Mouse (Mus musculus) lung, embryonic 15.5 days (tissue): Measurements from ENCODE around the gene Asb6. TPM values are rescaled to one million over a fixed set of nuclear protein-coding genes. Genes with fewer than 3 reads are reported as not detected.

ENCODE experiments used
- ATAC-seq: fragments of 200-750 bp; cut with Nextera tagmentation; 2 replicates; pipeline ENCODE4 v1.8.0; 2017; ENCODE audit warnings: moderate number of reproducible peaks, borderline replicate concordance; ENCODE audit not compliant: low FRiP score, low TSS enrichment; ENCODE audit errors: extremely low read depth
- H3K27ac ChIP-seq: fragments of 300-500 bp; sonication (generic); 2 replicates; pipeline ENCODE4 v1.5.1; 2015; ENCODE audit warnings: moderate library complexity, mild to moderate bottlenecking, inconsistent platforms
- H3K27me3 ChIP-seq: fragments of 300-500 bp; sonication (generic); 2 replicates; pipeline ENCODE4 v1.6.1; 2015; ENCODE audit warnings: inconsistent platforms
- H3K36me3 ChIP-seq: fragments of 300-500 bp; sonication (generic); 2 replicates; pipeline ENCODE4 v1.6.1; 2015; ENCODE audit warnings: inconsistent platforms
- H3K4me1 ChIP-seq: fragments of 300-500 bp; sonication (generic); 2 replicates; pipeline ENCODE4 v1.6.1; 2015; ENCODE audit warnings: inconsistent platforms
- H3K4me2 ChIP-seq: fragments of 300-500 bp; sonication (generic); 2 replicates; pipeline ENCODE4 v1.6.1; 2015; ENCODE audit warnings: inconsistent platforms, mild to moderate bottlenecking, moderate library complexity
- H3K4me3 ChIP-seq: fragments of 300-500 bp; sonication (generic); 2 replicates; pipeline ENCODE4 v1.5.1; 2015; ENCODE audit warnings: mild to moderate bottlenecking, inconsistent platforms
- H3K9ac ChIP-seq: fragments of 300-500 bp; sonication (generic); 2 replicates; pipeline ENCODE4 v1.6.1; 2015; ENCODE audit warnings: inconsistent platforms
- H3K9me3 ChIP-seq: fragments of 300-500 bp; sonication (generic); 2 replicates; pipeline ENCODE4 v1.6.1; 2016; ENCODE audit warnings: inconsistent platforms
- WGBS: fragments of 180-500 bp; shearing (Covaris S2); methylation state at CpG from one replicate; pipeline ENCODE4 v1.1.7; 2015; 5-methylcytosine and 5-hydroxymethylcytosine counted together
- polyA plus RNA-seq: library from polyadenylated mRNA; unstranded; fragments of >200 nt; fragmentation: Nextera tagmentation; extraction: Ambion mirVana; gene quantifications from 2 replicates; pipeline ENCODE4 v1.2.1, GENCODE M21; 2015

Asb6 gene
- polyA plus RNA-seq, 1 experiment from 2014 or later, result 34.0 TPM

GRCm38 (mm10) chr2:30807648-30808295 is 22.4 kb downstream of the Asb6 start, which contains the start of gene Ntmt1:
Gene Ntmt1, plus strand, starts transcription at chr2:30807826.
- Histone ChIP-seq H3K4me3 (peak within 1 kb of the TSS; percentile 68), H3K9ac (peak within 1 kb of the TSS; percentile 70), H3K27ac (peak within 1 kb of the TSS; percentile 70), H3K9me3 (no peaks in the 10 kb centered on the region), H3K27me3 (no peaks in the 10 kb centered on the region), H3K36me3 (peaks cover 2% of the 10 kb centered on the region; the same call in 1 of the 2 replicates), H3K4me2 (peak within 1 kb of the TSS; percentile 87), H3K4me1 (peaks cover 35% of the 10 kb centered on the region)
- ATAC-seq, result peak; percentile 99
- WGBS, result under 1% methylated on average over 38 of the region's 44 CpGs

- H3K9ac ChIP-seq, result peak overlapping the region; percentile 50
- H3K36me3 ChIP-seq, result no peaks in the 10 kb centered on the region
- H3K4me2 ChIP-seq, result peak overlapping the region; percentile 87
- H3K27ac ChIP-seq, result peak overlapping the region; percentile 70
- peak; percentile 35; the same call in 1 of the 2 replicates for ATAC-seq
- H3K27me3 ChIP-seq, result peaks cover 5% of the 10 kb centered on the region; the same call in 1 of the 2 replicates
- H3K9me3 ChIP-seq, result no peaks in the 10 kb centered on the region
- peak overlapping the region; percentile 68 for H3K4me3 ChIP-seq
- peaks cover 35% of the 10 kb centered on the region for H3K4me1 ChIP-seq
- WGBS, result 8% methylated on average over 28 of the region's 28 CpGs
Observed at GRCm38 (mm10) chr2:30807147-30807647, 22.9 kb downstream of the Asb6 start.

GRCm38 (mm10) chr2:30805983-30806382 is 24.1 kb downstream of the Asb6 start:
- WGBS, result 89% methylated on average over 2 of the region's 2 CpGs
- no peaks in the 10 kb centered on the region for H3K9me3 ChIP-seq
- H3K36me3 ChIP-seq, result no peaks in the 10 kb centered on the region
- peaks cover 46% of the 10 kb centered on the region for H3K4me1 ChIP-seq
- no peak overlapping the region for H3K4me3 ChIP-seq
- H3K4me2 ChIP-seq, result no peak overlapping the region
- H3K9ac ChIP-seq, result no peak overlapping the region
- peaks cover 13% of the 10 kb centered on the region; the same call in 1 of the 2 replicates for H3K27me3 ChIP-seq
- H3K27ac ChIP-seq, result no peak overlapping the region
- ATAC-seq, result no peak

- H3K4me1 ChIP-seq, result peaks cover 33% of the 10 kb centered on the region
- H3K9ac ChIP-seq, result no peak within 1 kb of the TSS
- ATAC-seq, result no peak
- H3K4me3 ChIP-seq, result no peak within 1 kb of the TSS
- H3K27ac ChIP-seq, result no peak within 1 kb of the TSS
- no peak within 1 kb of the TSS for H3K4me2 ChIP-seq
- 72% methylated on average over 3 of the region's 3 CpGs for WGBS
- no peaks in the 10 kb centered on the region for H3K36me3 ChIP-seq
- H3K9me3 ChIP-seq, result no peaks in the 10 kb centered on the region
- peaks cover 17% of the 10 kb centered on the region; the same call in 1 of the 2 replicates for H3K27me3 ChIP-seq
Observed at GRCm38 (mm10) chr2:30803604-30804003, 26.5 kb downstream of the Asb6 start, which contains the start of gene 1700001O22Rik. Gene 1700001O22Rik, minus strand, starts transcription at chr2:30803661.

GRCm38 (mm10) chr2:30801067-30801852 is 28.9 kb downstream of the Asb6 start:
- no peaks in the 10 kb centered on the region for H3K9me3 ChIP-seq
- WGBS, result 1% methylated on average over 77 of the region's 77 CpGs
- ATAC-seq, result peak; percentile 56; the same call in 1 of the 2 replicates
- H3K9ac ChIP-seq, result peak overlapping the region; percentile 47
- peak overlapping the region; percentile 45 for H3K4me3 ChIP-seq
- H3K4me2 ChIP-seq, result peak overlapping the region; percentile 97
- H3K4me1 ChIP-seq, result peaks cover 30% of the 10 kb centered on the region
- H3K36me3 ChIP-seq, result no peaks in the 10 kb centered on the region
- H3K27ac ChIP-seq, result no peak overlapping the region
- peaks cover 17% of the 10 kb centered on the region; the same call in 1 of the 2 replicates for H3K27me3 ChIP-seq

- H3K36me3 ChIP-seq, result no peaks in the 10 kb centered on the region
- peaks cover 31% of the 10 kb centered on the region for H3K4me1 ChIP-seq
- H3K27ac ChIP-seq, result no peak overlapping the region
- H3K9me3 ChIP-seq, result no peaks in the 10 kb centered on the region
- 26% methylated on average over 7 of the region's 7 CpGs for WGBS
- no peak for ATAC-seq
- peak overlapping the region; percentile 97 for H3K4me2 ChIP-seq
- peak overlapping the region; percentile 45 for H3K4me3 ChIP-seq
- H3K27me3 ChIP-seq, result peaks cover 17% of the 10 kb centered on the region; the same call in 1 of the 2 replicates
- H3K9ac ChIP-seq, result no peak overlapping the region
Observed at GRCm38 (mm10) chr2:30800671-30801066, 29.5 kb downstream of the Asb6 start.

- peaks cover 41% of the 10 kb centered on the region for H3K4me1 ChIP-seq
- H3K27me3 ChIP-seq, result peaks cover 17% of the 10 kb centered on the region; the same call in 1 of the 2 replicates
- H3K9me3 ChIP-seq, result no peaks in the 10 kb centered on the region
- H3K4me2 ChIP-seq, result no peak overlapping the region
- H3K36me3 ChIP-seq, result no peaks in the 10 kb centered on the region
- no peak overlapping the region for H3K27ac ChIP-seq
- H3K4me3 ChIP-seq, result no peak overlapping the region
- no peak overlapping the region for H3K9ac ChIP-seq
- ATAC-seq, result no peak
- 79% methylated on average over 3 of the region's 3 CpGs for WGBS
Observed at GRCm38 (mm10) chr2:30799456-30799855, 30.7 kb downstream of the Asb6 start.

- Histone ChIP-seq H3K27me3 (peaks cover 5% of the 10 kb centered on the region; the same call in 1 of the 2 replicates), H3K9me3 (no peaks in the 10 kb centered on the region), H3K27ac (peak overlapping the region; percentile 76), H3K4me3 (peak overlapping the region; percentile 12), H3K4me1 (peaks cover 38% of the 10 kb centered on the region), H3K4me2 (peak overlapping the region; percentile 53), H3K36me3 (no peaks in the 10 kb centered on the region), H3K9ac (peak overlapping the region; percentile 13; the same call in 1 of the 2 replicates)
- 4% methylated on average over 11 of the region's 11 CpGs for WGBS
- peak; percentile 71 for ATAC-seq
Observed at GRCm38 (mm10) chr2:30796382-30796781, 33.8 kb downstream of the Asb6 start.

- ATAC-seq, result no peak
- H3K4me3 ChIP-seq, result no peak overlapping the region
Observed at GRCm38 (mm10) chr2:30795889-30796275, 34.3 kb downstream of the Asb6 start.

GRCm38 (mm10) chr2:30795271-30795888 is 34.8 kb downstream of the Asb6 start:
- peak overlapping the region; percentile 40; the same call in 1 of the 2 replicates for H3K4me3 ChIP-seq
- H3K27ac ChIP-seq, result peak overlapping the region; percentile 76
- WGBS, result 69% methylated on average over 7 of the region's 7 CpGs
- peak overlapping the region; percentile 63 for H3K4me2 ChIP-seq
- H3K36me3 ChIP-seq, result no peaks in the 10 kb centered on the region
- ATAC-seq, result no peak
- H3K9ac ChIP-seq, result no peak overlapping the region
- H3K4me1 ChIP-seq, result peaks cover 30% of the 10 kb centered on the region
- H3K27me3 ChIP-seq, result 0 out of 2 replicates have a peak, but pooled peaks cover 4% of the 10 kb centered on the region
- H3K9me3 ChIP-seq, result no peaks in the 10 kb centered on the region

More at GRCm38 (mm10) chr2:30795889-30796275, 34.3 kb downstream of the Asb6 start:
- Histone ChIP-seq H3K9ac (peak overlapping the region; percentile 13; the same call in 1 of the 2 replicates), H3K9me3 (no peaks in the 10 kb centered on the region), H3K27me3 (0 out of 2 replicates have a peak, but pooled peaks cover 4% of the 10 kb centered on the region), H3K27ac (peak overlapping the region; percentile 76), H3K4me2 (peak overlapping the region; percentile 53), H3K4me1 (peaks cover 33% of the 10 kb centered on the region), H3K36me3 (no peaks in the 10 kb centered on the region)
- whole genome bisulfite sequencing, result 71% methylated on average over 5 of the region's 5 CpGs
